Mouse (Mus musculus): ENCODE measurements at regions not wholly inside any gene's neighbourhood (a gene's known extent, or its start where the extent isn't known, plus 50 kb on each side); places are given as distances from the start of the nearest gene placed in this dataset.
A peak's percentile ranks its signal among the peaks of the same experiment; 100 is the strongest.

- no peak overlapping the region for H3ac ChIP-seq (ENCODE audit: control insufficient read depth, insufficient read length)
- H3K79me2 ChIP-seq (ENCODE audit: control insufficient read depth, insufficient read depth), result no peaks in the 10 kb centered on the region
- no peak overlapping the region for H3K4me3 ChIP-seq
- TF ChIP-seq MYOD1 (IDR thresholded peaks at IDR 0.05; ENCODE audit: control insufficient read depth in 1 of 3, insufficient read length in 2 of 3, low read depth in 2 of 3) (peak in 2 of 3 experiments; percentile 23), E2F4 (IDR thresholded peaks at IDR 0.05; ENCODE audit: insufficient read depth) (no peak), CEBPB (IDR thresholded peaks at IDR 0.05; ENCODE audit: insufficient read depth, poor library complexity, severe bottlenecking) (peak; percentile 96)
- H3K4me2 ChIP-seq (ENCODE audit: low read depth), result peak overlapping the region; percentile 73
- H3K36me3 ChIP-seq (ENCODE audit: control insufficient read depth, insufficient read depth), result no peaks in the 10 kb centered on the region
- H3K27me3 ChIP-seq (ENCODE audit: control insufficient read depth, insufficient read depth, insufficient read length), result no peaks in the 10 kb centered on the region
Observed at GRCm38 (mm10) chr7:72539915-72540314, 233.5 kb upstream of the Mctp2 start.

GRCm38 (mm10) chr7:72541521-72542478 lies 235.4 kb upstream of the Mctp2 start:
- no peak overlapping the region for H3K4me3 ChIP-seq
- H3K4me2 ChIP-seq (ENCODE audit: low read depth), result peak overlapping the region; percentile 73
- H3ac ChIP-seq (ENCODE audit: control insufficient read depth, insufficient read length), result no peak overlapping the region
- TF ChIP-seq MAX (IDR thresholded peaks at IDR 0.05; ENCODE audit: low read depth) (no peak), CEBPB (IDR thresholded peaks at IDR 0.05; ENCODE audit: insufficient read depth, poor library complexity, severe bottlenecking) (peak; percentile 80), TCF12 (IDR thresholded peaks at IDR 0.05; ENCODE audit: insufficient read depth, poor library complexity, severe bottlenecking) (peak; percentile 6)
- no peaks in the 10 kb centered on the region for H3K79me2 ChIP-seq (ENCODE audit: control insufficient read depth, insufficient read depth)
- no peaks in the 10 kb centered on the region for H3K27me3 ChIP-seq (ENCODE audit: control insufficient read depth, insufficient read depth, insufficient read length)
- H3K36me3 ChIP-seq (ENCODE audit: control insufficient read depth, insufficient read depth), result no peaks in the 10 kb centered on the region

GRCm38 (mm10) chr7:72543501-72543900 lies 237.1 kb upstream of the Mctp2 start:
- Histone ChIP-seq H3K4me3 (no peak overlapping the region), H3ac (ENCODE audit: control insufficient read depth, insufficient read length) (no peak overlapping the region)
- no peak for TF ChIP-seq MYOD1 (IDR thresholded peaks at IDR 0.05; ENCODE audit: control insufficient read depth in 1 of 3, insufficient read length in 2 of 3, low read depth in 2 of 3)
- no peak for TF ChIP-seq MAX (IDR thresholded peaks at IDR 0.05; ENCODE audit: low read depth)
- no peak for TF ChIP-seq CEBPB (IDR thresholded peaks at IDR 0.05; ENCODE audit: insufficient read depth, poor library complexity, severe bottlenecking)
- no peak for TF ChIP-seq REST (IDR thresholded peaks at IDR 0.05; ENCODE audit: insufficient read depth, insufficient read length)
- TF ChIP-seq MYOG (IDR thresholded peaks at IDR 0.05; ENCODE audit: control insufficient read depth in 1 of 3, insufficient read depth in 1 of 3, insufficient read length in 2 of 3, low read depth in 2 of 3), result no peak
- TF ChIP-seq SRF (IDR thresholded peaks at IDR 0.05; ENCODE audit: control insufficient read depth, insufficient read length, low read depth), result no peak
- no peak for TF ChIP-seq TCF3 (IDR thresholded peaks at IDR 0.05; ENCODE audit: insufficient read length, low read depth)
- no peak for TF ChIP-seq USF1 (IDR thresholded peaks at IDR 0.05; ENCODE audit: low read depth)
- TF ChIP-seq POLR2AphosphoS2 (IDR thresholded peaks at IDR 0.05; ENCODE audit: insufficient read length, low read depth), result no peak
- TF ChIP-seq E2F4 (IDR thresholded peaks at IDR 0.05; ENCODE audit: insufficient read depth), result no peak
- TF ChIP-seq POLR2A (IDR thresholded peaks at IDR 0.05; ENCODE audit: insufficient read length, low read depth), result no peak
- TF ChIP-seq TCF12 (IDR thresholded peaks at IDR 0.05; ENCODE audit: insufficient read depth, poor library complexity, severe bottlenecking), result no peak

GRCm38 (mm10) chr7:72543946-72544345 lies 237.5 kb upstream of the Mctp2 start:
- H3K79me2 ChIP-seq (ENCODE audit: control insufficient read depth, insufficient read depth), result no peaks in the 10 kb centered on the region
- H3K27me3 ChIP-seq (ENCODE audit: control insufficient read depth, insufficient read depth, insufficient read length), result no peaks in the 10 kb centered on the region
- H3ac ChIP-seq (ENCODE audit: control insufficient read depth, insufficient read length), result no peak overlapping the region
- H3K4me3 ChIP-seq, result no peak overlapping the region
- H3K36me3 ChIP-seq (ENCODE audit: control insufficient read depth, insufficient read depth), result no peaks in the 10 kb centered on the region
- no peak overlapping the region for H3K4me2 ChIP-seq (ENCODE audit: low read depth)
- TF ChIP-seq MYOG (IDR thresholded peaks at IDR 0.05; ENCODE audit: control insufficient read depth in 1 of 3, insufficient read depth in 1 of 3, insufficient read length in 2 of 3, low read depth in 2 of 3) (peak in 1 of 3 experiments; percentile 20), REST (IDR thresholded peaks at IDR 0.05; ENCODE audit: insufficient read depth, insufficient read length) (no peak), MYOD1 (IDR thresholded peaks at IDR 0.05; ENCODE audit: control insufficient read depth in 1 of 3, insufficient read length in 2 of 3, low read depth in 2 of 3) (peak in 2 of 3 experiments; percentile 17 to 28), USF1 (IDR thresholded peaks at IDR 0.05; ENCODE audit: low read depth) (no peak), CEBPB (IDR thresholded peaks at IDR 0.05; ENCODE audit: insufficient read depth, poor library complexity, severe bottlenecking) (no peak), SRF (IDR thresholded peaks at IDR 0.05; ENCODE audit: control insufficient read depth, insufficient read length, low read depth) (no peak), TCF12 (IDR thresholded peaks at IDR 0.05; ENCODE audit: insufficient read depth, poor library complexity, severe bottlenecking) (no peak)

More at GRCm38 (mm10) chr7:72543501-72543900, 237.1 kb upstream of the Mctp2 start:
- H3K79me2 ChIP-seq (ENCODE audit: control insufficient read depth, insufficient read depth), result no peaks in the 10 kb centered on the region
- H3K27me3 ChIP-seq (ENCODE audit: control insufficient read depth, insufficient read depth, insufficient read length), result no peaks in the 10 kb centered on the region
- H3K4me2 ChIP-seq (ENCODE audit: low read depth), result no peak overlapping the region
- no peaks in the 10 kb centered on the region for H3K36me3 ChIP-seq (ENCODE audit: control insufficient read depth, insufficient read depth)

GRCm38 (mm10) chr7:72567378-72567777 lies 261.0 kb upstream of the Mctp2 start:
- H3K4me2 ChIP-seq (ENCODE audit: low read depth), result no peak overlapping the region
- no peaks in the 10 kb centered on the region for H3K79me2 ChIP-seq (ENCODE audit: control insufficient read depth, insufficient read depth)
- TF ChIP-seq E2F4 (IDR thresholded peaks at IDR 0.05; ENCODE audit: insufficient read depth), result no peak
- TF ChIP-seq POLR2AphosphoS2 (IDR thresholded peaks at IDR 0.05; ENCODE audit: insufficient read length, low read depth), result no peak
- no peak for TF ChIP-seq USF1 (IDR thresholded peaks at IDR 0.05; ENCODE audit: low read depth)
- TF ChIP-seq REST (IDR thresholded peaks at IDR 0.05; ENCODE audit: insufficient read depth, insufficient read length), result no peak
- no peak for TF ChIP-seq TCF3 (IDR thresholded peaks at IDR 0.05; ENCODE audit: insufficient read length, low read depth)
- TF ChIP-seq CEBPB (IDR thresholded peaks at IDR 0.05; ENCODE audit: insufficient read depth, poor library complexity, severe bottlenecking), result no peak
- no peak for TF ChIP-seq MAX (IDR thresholded peaks at IDR 0.05; ENCODE audit: low read depth)
- no peak for TF ChIP-seq POLR2A (IDR thresholded peaks at IDR 0.05; ENCODE audit: insufficient read length, low read depth)
- TF ChIP-seq MYOG (IDR thresholded peaks at IDR 0.05; ENCODE audit: control insufficient read depth in 1 of 3, insufficient read depth in 1 of 3, insufficient read length in 2 of 3, low read depth in 2 of 3), result no peak
- no peak for TF ChIP-seq SRF (IDR thresholded peaks at IDR 0.05; ENCODE audit: control insufficient read depth, insufficient read length, low read depth)
- no peak for TF ChIP-seq TCF12 (IDR thresholded peaks at IDR 0.05; ENCODE audit: insufficient read depth, poor library complexity, severe bottlenecking)
- no peak for TF ChIP-seq MYOD1 (IDR thresholded peaks at IDR 0.05; ENCODE audit: control insufficient read depth in 1 of 3, insufficient read length in 2 of 3, low read depth in 2 of 3)
- H3K36me3 ChIP-seq (ENCODE audit: control insufficient read depth, insufficient read depth), result no peaks in the 10 kb centered on the region
- no peak overlapping the region for H3ac ChIP-seq (ENCODE audit: control insufficient read depth, insufficient read length)
- H3K27me3 ChIP-seq (ENCODE audit: control insufficient read depth, insufficient read depth, insufficient read length), result no peaks in the 10 kb centered on the region
- no peak overlapping the region for H3K4me3 ChIP-seq
